Mouse (Mus musculus) embryonic facial prominence, embryonic 15.5 days (tissue): ENCODE data around the gene 1700056E22Rik. TPM values are rescaled to one million over a fixed set of nuclear protein-coding genes. Genes with fewer than 3 reads are reported as not detected.

Source experiments
- ATAC-seq: fragments of 200-750 bp; cut with Nextera tagmentation; 2 replicates; pipeline ENCODE4 v1.8.0; 2017; ENCODE audit warnings: low read depth, moderate TSS enrichment; ENCODE audit not compliant: insufficient number of reproducible peaks, low FRiP score, low TSS enrichment
- H3K27ac ChIP-seq: fragments of 300-500 bp; sonication (generic); replicated peaks from 2 replicates; pipeline ENCODE4 v1.5.1; 2015; ENCODE audit warnings: mild to moderate bottlenecking, inconsistent platforms
- H3K27me3 ChIP-seq: fragments of 300-500 bp; sonication (generic); 2 replicates; pipeline ENCODE4 v1.6.1; 2015; ENCODE audit warnings: inconsistent platforms
- H3K36me3 ChIP-seq: fragments of 300-500 bp; sonication (generic); 2 replicates; pipeline ENCODE4 v1.6.1; 2015; ENCODE audit warnings: mild to moderate bottlenecking, inconsistent platforms
- H3K4me1 ChIP-seq: fragments of 300-500 bp; sonication (generic); 2 replicates; pipeline ENCODE4 v1.6.1; 2015; ENCODE audit warnings: inconsistent platforms
- H3K4me2 ChIP-seq: fragments of 300-500 bp; sonication (generic); replicated peaks from 2 replicates; pipeline ENCODE4 v1.6.1; 2015; ENCODE audit warnings: mild to moderate bottlenecking, inconsistent platforms
- H3K4me3 ChIP-seq: fragments of 300-500 bp; sonication (generic); replicated peaks from 2 replicates; pipeline ENCODE4 v1.5.1; 2015; ENCODE audit warnings: mild to moderate bottlenecking, inconsistent platforms
- H3K9ac ChIP-seq: fragments of 300-500 bp; sonication (generic); 2 replicates; pipeline ENCODE4 v1.6.1; 2015; ENCODE audit warnings: inconsistent platforms
- H3K9me3 ChIP-seq: fragments of 300-500 bp; sonication (generic); replicated peaks from 2 replicates; pipeline ENCODE4 v1.6.1; 2016; ENCODE audit warnings: inconsistent platforms
- whole genome bisulfite sequencing: fragments of 180-500 bp; shearing (Covaris S2); methylation state at CpG from one replicate; pipeline ENCODE4 v1.1.7; 2015; 5-methylcytosine and 5-hydroxymethylcytosine counted together
- polyA plus RNA-seq: library from polyadenylated mRNA; unstranded; fragments of >200 nt; fragmentation: Nextera tagmentation; extraction: Ambion mirVana; gene quantifications from 2 replicates; pipeline ENCODE4 v1.2.1, GENCODE M21; 2015

The 1700056E22Rik gene
- 1.8 and 2.4 TPM in 2 replicates for polyA plus RNA-seq

DNA sequence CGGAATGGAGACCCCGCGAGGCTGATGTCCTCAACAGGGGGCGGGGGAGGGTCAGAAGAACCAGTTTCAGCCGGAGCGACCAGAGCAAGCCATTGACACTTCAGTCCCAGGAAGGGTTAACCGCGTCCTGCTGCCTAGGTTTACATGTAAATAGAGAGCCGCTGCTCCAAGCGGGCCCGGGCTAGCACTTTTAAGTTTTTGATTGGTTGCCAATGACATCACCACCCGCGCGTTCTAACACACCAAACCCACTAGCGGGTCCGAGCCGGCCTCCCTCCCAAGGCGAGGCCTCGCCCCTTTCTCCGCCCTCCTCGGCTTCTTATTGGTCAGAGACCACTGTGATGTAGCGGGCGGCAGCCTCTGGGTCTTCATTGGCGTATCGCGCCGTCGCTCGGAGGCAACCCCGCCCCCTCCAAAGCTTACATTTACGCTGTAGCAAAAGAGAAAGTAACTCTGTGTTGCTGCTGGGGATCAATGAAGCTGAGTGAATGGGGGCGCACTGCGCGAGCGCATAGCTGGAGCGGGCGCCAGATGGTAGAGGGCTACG is at the start of gene 1700056E22Rik:
Gene 1700056E22Rik, minus strand, starts transcription at position 291 of the 547 bp plus-strand sequence.
- peak within 1 kb of the TSS; percentile 72 for H3K4me3 ChIP-seq
- no peaks in the 10 kb centered on the region for H3K27me3 ChIP-seq
- peak within 1 kb of the TSS; percentile 97 for H3K27ac ChIP-seq
- ATAC-seq, result peak; percentile 100
- peak within 1 kb of the TSS; percentile 87 for H3K9ac ChIP-seq
- peaks cover 6% of the 10 kb centered on the region; the same call in 1 of the 2 replicates for H3K36me3 ChIP-seq
- H3K4me2 ChIP-seq, result peak within 1 kb of the TSS; percentile 91
- H3K4me1 ChIP-seq, result peaks cover 21% of the 10 kb centered on the region; the same call in 1 of the 2 replicates
- no peaks in the 10 kb centered on the region for H3K9me3 ChIP-seq
- 0% methylated on average over 38 of the region's 38 CpGs for WGBS

- H3K4me3 ChIP-seq, result no peak overlapping the region
- no peaks in the 10 kb centered on the region for H3K9me3 ChIP-seq
- no peaks in the 10 kb centered on the region for H3K36me3 ChIP-seq
- H3K27me3 ChIP-seq, result no peaks in the 10 kb centered on the region
- WGBS, result 71% methylated on average over 7 of the region's 7 CpGs
- H3K9ac ChIP-seq, result no peak overlapping the region
- no peaks in the 10 kb centered on the region for H3K4me1 ChIP-seq
- H3K4me2 ChIP-seq, result no peak overlapping the region
- ATAC-seq, result no peak
- H3K27ac ChIP-seq, result no peak overlapping the region
Measured at GRCm38 (mm10) chr1:184083166-184083565, 49.1 kb upstream of the 1700056E22Rik start.

GRCm38 (mm10) chr1:184082661-184083060 is 48.6 kb upstream of the 1700056E22Rik start:
- Histone ChIP-seq H3K9me3 (no peaks in the 10 kb centered on the region), H3K27ac (no peak overlapping the region), H3K4me3 (no peak overlapping the region), H3K4me1 (no peaks in the 10 kb centered on the region), H3K27me3 (no peaks in the 10 kb centered on the region), H3K9ac (no peak overlapping the region), H3K36me3 (no peaks in the 10 kb centered on the region), H3K4me2 (no peak overlapping the region)
- no peak for ATAC-seq
- WGBS, result 59% methylated on average over 3 of the region's 3 CpGs

DNA sequence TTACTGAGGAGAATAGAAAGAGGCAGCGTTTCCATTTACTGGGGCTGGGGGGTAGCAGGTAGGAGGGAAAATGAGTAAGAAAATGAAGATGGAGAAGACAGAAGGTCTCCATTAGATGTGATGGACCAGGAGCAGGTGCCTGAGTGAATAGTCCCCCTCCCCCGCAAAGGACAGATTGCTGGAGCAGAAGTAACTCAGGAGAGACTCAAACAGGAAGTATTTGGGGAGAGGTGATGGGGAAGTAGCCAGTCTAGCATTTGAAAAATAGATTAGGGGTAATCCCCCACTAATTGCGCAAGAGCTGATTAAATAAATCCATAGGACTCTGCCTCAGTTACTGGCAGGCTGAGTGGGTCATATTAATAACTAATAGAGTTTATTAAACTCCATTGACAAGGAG is 45.2 kb upstream of the 1700056E22Rik start:
- H3K27me3 ChIP-seq, result no peaks in the 10 kb centered on the region
- H3K4me2 ChIP-seq, result no peak overlapping the region
- WGBS, result 87% methylated on average over 3 of the region's 3 CpGs
- no peak overlapping the region for H3K4me3 ChIP-seq
- 0 out of 2 replicates have a peak, but pooled peaks cover 5% of the 10 kb centered on the region for H3K36me3 ChIP-seq
- H3K9ac ChIP-seq, result no peak overlapping the region
- H3K4me1 ChIP-seq, result 0 out of 2 replicates have a peak, but pooled peaks cover 6% of the 10 kb centered on the region
- no peak overlapping the region for H3K27ac ChIP-seq
- no peak for ATAC-seq
- no peaks in the 10 kb centered on the region for H3K9me3 ChIP-seq

- no peak overlapping the region for H3K4me3 ChIP-seq
- 0 out of 2 replicates have a peak, but pooled peaks cover 6% of the 10 kb centered on the region for H3K4me1 ChIP-seq
- H3K27ac ChIP-seq, result no peak overlapping the region
- WGBS, result 33% methylated on average over 2 of the region's 2 CpGs
- no peak for ATAC-seq
- no peaks in the 10 kb centered on the region; the same call in 1 of the 2 replicates for H3K9me3 ChIP-seq
- no peaks in the 10 kb centered on the region for H3K27me3 ChIP-seq
- H3K4me2 ChIP-seq, result no peak overlapping the region
- H3K9ac ChIP-seq, result no peak overlapping the region
- H3K36me3 ChIP-seq, result peaks cover 22% of the 10 kb centered on the region
Measured at GRCm38 (mm10) chr1:184076756-184077155, 42.7 kb upstream of the 1700056E22Rik start.

- Histone ChIP-seq H3K36me3 (peaks cover 25% of the 10 kb centered on the region), H3K9me3 (no peaks in the 10 kb centered on the region; the same call in 1 of the 2 replicates), H3K4me2 (no peak overlapping the region), H3K9ac (no peak overlapping the region), H3K4me3 (no peak overlapping the region), H3K27me3 (no peaks in the 10 kb centered on the region), H3K4me1 (0 out of 2 replicates have a peak, but pooled peaks cover 6% of the 10 kb centered on the region), H3K27ac (no peak overlapping the region)
- no peak for ATAC-seq
- 40% methylated on average over 6 of the region's 6 CpGs for WGBS
Measured at GRCm38 (mm10) chr1:184076065-184076464, 42.0 kb upstream of the 1700056E22Rik start.

DNA sequence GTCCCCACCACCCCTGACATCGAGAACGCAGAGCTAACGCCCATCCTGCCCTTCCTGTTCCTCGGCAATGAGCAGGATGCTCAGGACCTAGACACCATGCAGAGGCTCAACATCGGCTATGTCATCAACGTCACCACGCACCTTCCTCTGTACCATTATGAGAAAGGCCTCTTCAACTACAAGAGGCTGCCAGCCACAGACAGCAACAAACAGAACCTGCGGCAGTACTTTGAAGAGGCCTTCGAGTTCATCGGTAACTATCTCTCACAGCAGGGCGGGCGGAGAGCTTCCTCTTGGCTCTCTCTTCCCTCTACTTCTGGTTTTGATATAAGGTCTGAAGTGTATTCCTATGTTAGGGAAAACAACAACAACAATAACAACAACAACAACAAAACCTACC is 34.9 kb upstream of the 1700056E22Rik start:
- H3K9me3 ChIP-seq, result no peaks in the 10 kb centered on the region; the same call in 1 of the 2 replicates
- H3K27ac ChIP-seq, result no peak overlapping the region
- H3K36me3 ChIP-seq, result peaks cover 30% of the 10 kb centered on the region
- no peak overlapping the region for H3K4me3 ChIP-seq
- WGBS, result 95% methylated on average over 12 of the region's 12 CpGs
- ATAC-seq, result no peak
- no peak overlapping the region for H3K9ac ChIP-seq
- H3K27me3 ChIP-seq, result no peaks in the 10 kb centered on the region
- H3K4me2 ChIP-seq, result no peak overlapping the region
- H3K4me1 ChIP-seq, result 0 out of 2 replicates have a peak, but pooled peaks cover 3% of the 10 kb centered on the region

GRCm38 (mm10) chr1:184067704-184068558 is 33.8 kb upstream of the 1700056E22Rik start:
- 90% methylated on average over 18 of the region's 18 CpGs for WGBS
- Histone ChIP-seq H3K4me1 (0 out of 2 replicates have a peak, but pooled peaks cover 3% of the 10 kb centered on the region), H3K4me2 (no peak overlapping the region), H3K36me3 (peaks cover 21% of the 10 kb centered on the region), H3K4me3 (no peak overlapping the region), H3K9ac (no peak overlapping the region), H3K27me3 (no peaks in the 10 kb centered on the region), H3K27ac (no peak overlapping the region), H3K9me3 (no peaks in the 10 kb centered on the region)
- no peak for ATAC-seq

GRCm38 (mm10) chr1:184066460-184067287 is 32.6 kb upstream of the 1700056E22Rik start:
- H3K36me3 ChIP-seq, result peaks cover 15% of the 10 kb centered on the region
- H3K27me3 ChIP-seq, result no peaks in the 10 kb centered on the region
- no peak for ATAC-seq
- H3K9ac ChIP-seq, result no peak overlapping the region
- WGBS, result 65% methylated on average over 11 of the region's 11 CpGs
- H3K4me3 ChIP-seq, result no peak overlapping the region
- no peak overlapping the region for H3K4me2 ChIP-seq
- H3K4me1 ChIP-seq, result 0 out of 2 replicates have a peak, but pooled peaks cover 3% of the 10 kb centered on the region
- H3K27ac ChIP-seq, result 0 out of 2 replicates have a peak overlapping the region, but pooled peaks have one; percentile 22
- H3K9me3 ChIP-seq, result no peaks in the 10 kb centered on the region

- 0 out of 2 replicates have a peak overlapping the region, but pooled peaks have one; percentile 14 for H3K27ac ChIP-seq
- peaks cover 12% of the 10 kb centered on the region for H3K36me3 ChIP-seq
- no peak overlapping the region for H3K4me2 ChIP-seq
- H3K4me1 ChIP-seq, result 0 out of 2 replicates have a peak, but pooled peaks cover 3% of the 10 kb centered on the region
- WGBS, result 85% methylated on average over 13 of the region's 13 CpGs
- ATAC-seq, result peak; percentile 40
- H3K9ac ChIP-seq, result no peak overlapping the region
- H3K4me3 ChIP-seq, result no peak overlapping the region
- no peaks in the 10 kb centered on the region for H3K27me3 ChIP-seq
- no peaks in the 10 kb centered on the region for H3K9me3 ChIP-seq
Measured at GRCm38 (mm10) chr1:184065589-184066361, 31.7 kb upstream of the 1700056E22Rik start.
